Mouse (Mus musculus): ENCODE results near the gene Rpf1. TPM values are rescaled to one million over a fixed set of nuclear protein-coding genes. Genes with fewer than 3 reads are reported as not detected.

The Rpf1 gene
- total RNA-seq, 1 experiment from 2014 or later, result 36.3 TPM

- peak; percentile 42 for DNase-seq
Measured at GRCm38 (mm10) chr3:146500003-146500809, 21.0 kb downstream of the Rpf1 start.

GRCm38 (mm10) chr3:146499431-146500002 lies 21.7 kb downstream of the Rpf1 start, which contains the start of the genes Spata1 and Gng5:
Spata1 (minus strand) TSS chr3:146499753.
Gng5 (plus strand) TSS chr3:146499807.
- DNase-seq, result peak; percentile 91

- no peak for DNase-seq
Measured at GRCm38 (mm10) chr3:146498989-146499388, 22.2 kb downstream of the Rpf1 start.

GRCm38 (mm10) chr3:146494941-146495340 lies 26.3 kb downstream of the Rpf1 start:
- DNase-seq, result no peak

DNA sequence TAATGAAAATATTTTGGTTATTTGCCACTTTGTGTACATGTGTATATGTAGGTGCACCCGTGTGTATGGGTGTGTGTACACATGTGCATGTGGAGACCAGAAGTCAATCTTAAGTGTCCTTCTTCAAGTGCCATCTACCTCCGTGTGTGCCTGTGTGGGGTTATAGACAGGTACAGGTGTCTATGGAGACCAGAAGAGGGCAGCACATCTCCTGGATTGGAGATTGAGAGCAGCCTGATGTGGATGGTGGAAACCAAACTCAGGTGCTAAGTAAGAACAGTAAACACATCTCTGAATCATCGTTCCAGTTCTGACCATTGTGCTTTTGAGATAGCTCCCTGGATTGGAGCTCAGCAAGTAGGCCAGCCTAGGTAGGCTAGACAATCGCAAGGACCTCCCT lies 34.8 kb downstream of the Rpf1 start:
- no peak for DNase-seq

GRCm38 (mm10) chr3:146482044-146482443 lies 39.2 kb downstream of the Rpf1 start:
- no peak for DNase-seq

- DNase-seq, result no peak
Measured at GRCm38 (mm10) chr3:146474428-146474827, 46.8 kb downstream of the Rpf1 start.

DNA sequence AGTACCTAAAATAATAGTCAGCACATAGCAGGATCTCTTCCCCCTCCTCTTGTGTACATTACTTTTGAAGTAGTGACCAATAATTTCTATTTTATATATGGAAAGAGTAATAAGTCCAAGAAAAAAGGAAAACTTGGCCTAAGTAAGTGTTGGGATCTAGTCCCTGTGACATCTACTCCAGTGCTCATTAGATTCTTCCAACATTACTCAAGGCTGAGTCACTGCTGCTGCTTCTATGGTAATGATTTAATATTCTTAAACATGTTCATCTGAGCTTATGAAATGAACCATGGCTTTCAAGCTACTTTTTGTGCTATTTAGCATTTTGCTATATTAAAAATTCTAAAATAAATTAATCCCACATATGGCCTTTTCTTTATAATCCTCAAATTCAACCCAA lies 47.5 kb downstream of the Rpf1 start:
- no peak for DNase-seq

DNA sequence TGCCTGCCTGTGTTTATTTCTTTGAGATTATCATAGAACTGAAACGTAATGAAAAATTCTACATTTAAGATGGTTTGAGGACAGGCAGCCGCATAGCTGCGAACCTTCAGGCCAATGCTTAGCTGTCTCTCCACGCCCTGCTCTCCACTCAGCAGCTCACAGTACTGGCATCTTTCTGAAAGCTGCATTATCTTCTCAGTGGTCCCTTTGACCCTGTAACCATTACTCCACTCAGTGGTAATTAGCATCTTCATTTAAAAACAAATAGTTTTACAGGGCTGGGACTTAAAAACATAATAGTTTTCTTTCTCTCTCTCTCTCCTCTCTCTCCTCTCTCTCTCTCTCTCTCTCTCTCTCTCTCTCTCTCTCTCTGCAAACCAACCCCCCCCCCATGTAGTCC lies 48.6 kb downstream of the Rpf1 start:
- no peak for DNase-seq

- DNase-seq, result no peak
Measured at GRCm38 (mm10) chr3:146469226-146469625, 52.0 kb downstream of the Rpf1 start.

DNA sequence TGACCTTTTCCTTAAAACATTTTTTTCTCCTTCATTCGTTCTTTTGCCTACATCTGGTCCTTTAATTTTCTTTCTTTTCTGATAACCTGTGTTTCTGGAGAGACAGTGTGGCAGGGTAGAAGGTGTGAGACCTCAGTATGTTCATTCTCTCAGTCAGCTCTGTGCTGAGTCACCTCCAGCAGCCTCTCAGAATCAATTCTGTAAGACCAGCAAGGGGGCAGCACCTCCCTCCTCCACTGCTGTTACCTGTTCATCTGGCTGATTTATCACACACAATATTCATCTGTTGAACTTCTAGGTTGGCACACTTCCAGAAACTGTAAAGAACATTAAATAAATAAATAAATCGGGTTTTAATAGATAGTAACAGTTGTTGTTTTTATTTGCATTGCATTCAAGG lies 58.3 kb downstream of the Rpf1 start:
- no peak for DNase-seq

Other genes starting within 250 kb of the Rpf1 start
- 7.5 and 11.6 TPM in 2 replicates for gene Ssx2ip, start 116.8 kb downstream of the Rpf1 start, total RNA-seq (2021)
- gene Ctbs, start 71.6 kb downstream of the Rpf1 start, total RNA-seq (2021), result 11.9 and 16.2 TPM in 2 replicates
- gene Spata1, start 21.7 kb downstream of the Rpf1 start, total RNA-seq (2021), result 3.9 and 6.2 TPM in 2 replicates
- 261 and 291 TPM in 2 replicates for gene Gng5, start 21.6 kb downstream of the Rpf1 start, total RNA-seq (2021)
- gene Uox, start 49.0 kb upstream of the Rpf1 start, total RNA-seq (2021), result 13.0 TPM in 1 of 2 replicates, not detected in the other
- gene Dnase2b, start 94.2 kb upstream of the Rpf1 start, total RNA-seq (2021), result 0.33 TPM in 1 of 2 replicates, not detected in the other
- 0.33 TPM in 1 of 2 replicates, not detected in the other for gene 4930503B20Rik, start 129.9 kb upstream of the Rpf1 start, total RNA-seq (2021)
- gene Samd13, start 164.2 kb upstream of the Rpf1 start, total RNA-seq (2021), result 0.82 TPM in 1 of 2 replicates, not detected in the other